Mouse (Mus musculus) kidney, adult 8-10 months (tissue): ENCODE results near the gene Mak.
"Not testable (repeated sequence)": the region's sequence is repeated elsewhere in the genome, so short reads cannot be mapped to it uniquely, and the experiment has no call there.

Source experiments
- DNase-seq, 2 experiments: peaks; one replicate each; pipeline ENCODE4 v3.0.0; 2022

The Mak gene

DNA sequence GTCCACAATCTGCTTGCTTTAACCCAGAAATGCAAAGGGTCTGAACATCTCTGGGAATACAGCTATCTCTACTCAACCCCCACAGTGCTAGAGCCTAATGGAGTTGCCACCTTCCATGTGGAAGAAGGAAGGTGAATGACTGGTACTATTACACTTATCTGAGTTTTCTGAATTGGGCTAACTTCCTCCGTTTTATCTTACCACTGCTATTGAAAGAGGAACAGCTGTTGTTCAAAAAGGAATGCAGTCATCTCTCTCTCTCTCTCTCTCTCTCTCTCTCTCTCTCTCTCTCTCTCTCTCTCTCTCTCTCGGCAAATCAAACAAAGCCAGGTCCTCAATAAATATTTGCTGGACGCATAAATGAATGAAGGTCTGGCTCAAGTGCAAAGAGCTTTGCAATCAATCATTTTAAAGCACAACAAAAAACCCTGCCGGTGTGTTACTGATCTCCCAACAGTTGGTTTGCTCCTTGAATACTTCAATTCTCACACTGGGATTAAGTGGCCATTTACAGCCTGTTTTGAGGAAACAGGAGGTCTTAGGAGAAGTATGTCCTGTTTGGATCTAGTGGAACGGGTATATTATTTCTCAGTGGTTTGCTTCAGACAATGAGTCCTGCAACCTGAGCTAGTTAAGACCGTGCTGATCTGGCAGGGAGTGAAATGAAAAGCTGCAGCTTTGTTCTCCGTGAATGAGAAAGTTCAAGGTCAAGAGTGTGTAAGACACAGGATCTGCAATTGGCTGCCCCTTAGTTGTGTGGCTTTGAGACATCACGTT, 84.8 kb downstream of the Mak start:
- DNase-seq = no peak

GRCm38 (mm10) chr13:40988418-40988817, 91.1 kb downstream of the Mak start:
- no peak for DNase-seq

DNA sequence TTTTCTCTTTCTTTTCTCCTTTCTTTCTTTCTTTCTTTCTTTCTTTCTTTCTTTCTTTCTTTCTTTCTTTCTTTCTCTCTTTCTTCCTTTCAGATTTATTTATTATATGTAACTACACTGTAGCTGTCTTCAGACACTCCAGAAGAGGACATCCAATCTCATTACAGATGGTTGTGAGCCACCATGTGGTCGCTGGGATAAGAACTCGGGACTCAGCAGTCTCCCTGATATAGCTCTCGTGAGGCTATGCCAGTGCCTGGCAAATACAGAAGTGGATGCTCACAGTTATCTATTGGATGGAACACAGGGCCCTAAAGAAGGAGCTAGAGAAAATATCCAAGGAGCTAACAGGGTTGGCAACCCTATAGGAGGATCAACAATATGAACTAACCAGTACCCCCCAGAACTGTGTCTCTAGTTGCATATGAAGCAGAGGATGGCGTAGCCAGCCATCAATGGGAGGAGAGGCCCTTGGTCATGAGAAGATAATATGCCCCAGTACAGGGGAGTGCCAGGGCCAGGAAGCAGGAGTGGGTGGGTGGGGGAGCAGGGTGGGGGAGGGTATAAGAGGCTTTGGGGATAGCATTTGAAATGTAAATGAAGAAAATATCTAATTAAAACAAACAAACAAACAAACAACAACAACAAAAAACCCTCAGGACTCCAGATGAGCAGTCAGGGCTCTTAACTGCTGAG, 91.8 kb downstream of the Mak start:
- not testable (repeated sequence) for DNase-seq

DNA sequence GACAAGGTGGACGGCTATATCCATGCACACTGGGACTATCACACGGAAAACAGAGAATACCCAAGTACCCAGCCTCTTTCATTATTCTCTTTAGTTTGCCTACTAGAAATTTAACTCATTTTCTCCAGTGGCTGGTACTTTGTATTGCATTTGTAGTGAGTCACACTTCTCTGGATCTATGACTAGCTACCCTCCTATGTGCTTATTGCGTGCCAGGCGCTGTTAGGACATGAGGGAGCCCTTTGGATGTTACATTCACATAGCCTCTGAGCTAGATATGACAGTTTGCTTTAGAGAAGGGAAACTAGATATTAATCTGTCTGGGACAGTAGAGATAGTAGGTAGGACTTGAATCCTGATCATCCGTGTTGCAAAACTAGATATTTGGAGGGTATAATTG, 93.4 kb downstream of the Mak start:
- no peak for DNase-seq

DNA sequence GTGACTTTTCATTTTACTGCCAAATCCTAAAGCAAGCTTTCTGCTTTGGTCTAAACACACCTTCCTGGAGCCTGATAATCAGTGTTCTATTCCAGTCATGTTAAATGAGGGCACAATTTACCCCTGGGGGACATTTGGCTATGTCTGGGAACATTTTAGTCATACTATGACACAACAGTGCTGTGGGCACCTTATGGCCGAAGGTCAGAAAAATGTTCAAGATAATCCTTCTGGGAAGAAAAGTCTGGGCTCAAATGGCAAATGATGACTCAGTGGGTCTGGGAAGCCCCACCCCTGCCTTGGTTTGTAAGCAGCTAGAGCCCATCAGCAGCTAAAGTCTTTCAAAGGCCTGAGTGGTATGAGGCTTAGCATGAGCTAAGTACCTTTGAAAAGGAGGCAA, 96.7 kb downstream of the Mak start:
- DNase-seq = no peak

GRCm38 (mm10) chr13:40979321-40979720, 100.2 kb downstream of the Mak start:
- DNase-seq = peak; percentile 66 to 78

DNA sequence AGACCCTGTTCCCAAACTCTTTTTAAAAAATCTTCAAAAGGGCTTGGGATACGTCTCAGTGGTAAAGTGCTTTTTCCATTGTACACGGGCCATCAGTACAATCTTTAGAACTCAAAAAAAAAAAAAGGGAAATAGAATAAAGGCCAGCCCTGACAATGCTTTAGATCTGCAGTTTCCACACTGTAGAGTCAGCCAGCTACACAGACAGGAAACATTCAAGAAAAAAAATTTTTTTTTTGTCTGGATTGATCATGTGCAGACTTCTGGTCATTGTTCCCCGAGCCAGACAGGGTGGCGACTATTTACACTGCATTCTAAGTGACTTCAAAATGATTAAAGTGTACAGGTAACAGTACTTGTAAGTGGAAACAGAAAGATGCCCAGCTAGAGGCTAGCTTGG, 100.9 kb downstream of the Mak start:
- DNase-seq = peak; percentile 14 to 17

GRCm38 (mm10) chr13:40977609-40978008, 101.9 kb downstream of the Mak start:
- peak; percentile 43 to 76 for DNase-seq
